12 mouse cellular contexts compared by ENCODE assay signal in genomic region chr7:112917613-112918278, GRCm38 (mm10). TPM values are rescaled to one million over a fixed set of nuclear protein-coding genes. Genes with fewer than 3 reads are reported as not detected.
DNase-seq lines count a peak whose midpoint lies in the region; ATAC-seq and TF ChIP-seq lines count a peak whose summit lies in the region.
"Had no signal": no experiment of that assay in that cellular context is flagged by ENCODE, and none has a peak within 500 bp of the region (broad histone marks: within the 10 kb centered on the region; RNA-seq: fewer than 3 reads in every experiment).

No protein-coding gene starts in this region.

- no peak overlapping the region for H3K9ac ChIP-seq in lung, postnatal 0 days (replicated peaks; ENCODE audit: low read depth)
- H3K9ac ChIP-seq in embryonic facial prominence, embryonic 13.5 days: no peak overlapping the region
- no peak overlapping the region for H3K9ac ChIP-seq in stomach, embryonic 16.5 days (ENCODE audit: low read length)
- no peak overlapping the region; the same call in 1 of the 2 replicates for H3K9ac ChIP-seq in forebrain, embryonic 12.5 days
- H3K9ac ChIP-seq: liver, embryonic 15.5 days had no signal

- TF ChIP-seq EP300 in lung, postnatal 0 days (IDR thresholded peaks at IDR 0.05): no peak

- H3K36me3 ChIP-seq in lung, postnatal 0 days (ENCODE audit: insufficient read depth, low read length): no peaks in the 10 kb centered on the region
- no peaks in the 10 kb centered on the region for H3K36me3 ChIP-seq in embryonic facial prominence, embryonic 13.5 days
- no peaks in the 10 kb centered on the region for H3K36me3 ChIP-seq in stomach, embryonic 16.5 days (ENCODE audit: control insufficient read depth, insufficient read depth, low read length)
- no peaks in the 10 kb centered on the region for H3K36me3 ChIP-seq in forebrain, embryonic 12.5 days (replicated peaks)
- H3K36me3 ChIP-seq: liver, embryonic 15.5 days had no signal

- no peak overlapping the region for H3K4me2 ChIP-seq in lung, postnatal 0 days (replicated peaks; ENCODE audit: low read depth, low read length)
- 0 out of 2 replicates have a peak overlapping the region, but pooled peaks have one; percentile 37 for H3K4me2 ChIP-seq in embryonic facial prominence, embryonic 13.5 days
- H3K4me2 ChIP-seq in stomach, embryonic 16.5 days (ENCODE audit: low read depth, low read length): peak overlapping the region; percentile 7; the same call in 1 of the 2 replicates
- no peak overlapping the region for H3K4me2 ChIP-seq in forebrain, embryonic 12.5 days
- H3K4me2 ChIP-seq: liver, embryonic 15.5 days had no signal

- ATAC-seq in lung, postnatal 0 days: no peak
- ATAC-seq in embryonic facial prominence, embryonic 13.5 days (ENCODE audit: insufficient number of reproducible peaks, insufficient read depth, low FRiP score, low TSS enrichment, low read depth): no peak
- ATAC-seq in stomach, embryonic 16.5 days (ENCODE audit: insufficient read depth, low FRiP score): no peak
- ATAC-seq in forebrain, embryonic 12.5 days (ENCODE audit: low FRiP score): no peak

- no peak overlapping the region for H3K4me3 ChIP-seq in lung, postnatal 0 days (ENCODE audit: low read depth, low read length)
- no peak overlapping the region for H3K4me3 ChIP-seq in embryonic facial prominence, embryonic 13.5 days
- no peak overlapping the region for H3K4me3 ChIP-seq in stomach, embryonic 16.5 days (replicated peaks; ENCODE audit: low read length)
- no peak overlapping the region for H3K4me3 ChIP-seq in forebrain, embryonic 12.5 days (replicated peaks)
- H3K4me3 ChIP-seq: erythroblast, embryonic 14.5 days; liver, embryonic 15.5 days had no signal

- TF ChIP-seq CTCF in lung, postnatal 0 days (IDR thresholded peaks at IDR 0.05): no peak

- no peak overlapping the region for H3K27ac ChIP-seq in lung, postnatal 0 days (ENCODE audit: low read length)
- no peak overlapping the region for H3K27ac ChIP-seq in embryonic facial prominence, embryonic 13.5 days
- no peak overlapping the region for H3K27ac ChIP-seq in stomach, embryonic 16.5 days (ENCODE audit: low read length)
- no peak overlapping the region for H3K27ac ChIP-seq in forebrain, embryonic 12.5 days
- H3K27ac ChIP-seq: liver, embryonic 15.5 days had no signal

- H3K9me3 ChIP-seq in lung, postnatal 0 days (ENCODE audit: low read length): no peaks in the 10 kb centered on the region
- no peaks in the 10 kb centered on the region for H3K9me3 ChIP-seq in embryonic facial prominence, embryonic 13.5 days
- H3K9me3 ChIP-seq in stomach, embryonic 16.5 days (replicated peaks; ENCODE audit: control insufficient read depth, low read length): no peaks in the 10 kb centered on the region
- H3K9me3 ChIP-seq in forebrain, embryonic 12.5 days: no peaks in the 10 kb centered on the region
- H3K9me3 ChIP-seq: liver, embryonic 15.5 days had no signal

- H3K27me3 ChIP-seq in lung, postnatal 0 days (replicated peaks; ENCODE audit: insufficient read depth, low read length): no peaks in the 10 kb centered on the region
- no peaks in the 10 kb centered on the region for H3K27me3 ChIP-seq in embryonic facial prominence, embryonic 13.5 days
- no peaks in the 10 kb centered on the region for H3K27me3 ChIP-seq in stomach, embryonic 16.5 days (ENCODE audit: control insufficient read depth, insufficient read depth, low read length)
- H3K27me3 ChIP-seq in forebrain, embryonic 12.5 days: 0 out of 2 replicates have a peak, but pooled peaks cover 2% of the 10 kb centered on the region
- H3K27me3 ChIP-seq: liver, embryonic 15.5 days had no signal

- WGBS in lung, postnatal 0 days: 59% methylated on average over 10 of the region's 10 CpGs
- 37% methylated on average over 10 of the region's 10 CpGs for WGBS in embryonic facial prominence, embryonic 13.5 days
- WGBS in stomach, embryonic 16.5 days: 38% methylated on average over 10 of the region's 10 CpGs
- WGBS in forebrain, embryonic 12.5 days: 69% methylated on average over 10 of the region's 10 CpGs

- peak; percentile 10 for DNase-seq in heart, adult 8-10 months (ENCODE audit: low spot score)
- DNase-seq in heart, postnatal 14 days: no peak
- DNase-seq in lung, postnatal 0 days (ENCODE audit: low spot score): peak; percentile 26
- no peak for DNase-seq in lung, postnatal 10 days
- DNase-seq in cerebellum, postnatal 36 days: no peak
- DNase-seq: right cerebral cortex, postnatal 14 days; thymus, postnatal 36 days had no signal

- intact Hi-C loops in heart, postnatal 14 days (cut with DNase I): loop anchor here (5.0 kb wide), 1 partner anchor 335 kb away; no protein-coding TSS in a partner anchor

- peaks cover 2% of the 10 kb centered on the region; the same call in 1 of the 2 replicates for H3K4me1 ChIP-seq in lung, postnatal 0 days (ENCODE audit: insufficient read depth, low read depth, low read length)
- H3K4me1 ChIP-seq in embryonic facial prominence, embryonic 13.5 days: peaks cover 17% of the 10 kb centered on the region
- H3K4me1 ChIP-seq in stomach, embryonic 16.5 days (ENCODE audit: control insufficient read depth, insufficient read depth, low read length): peaks cover 8% of the 10 kb centered on the region
- peaks cover 33% of the 10 kb centered on the region for H3K4me1 ChIP-seq in forebrain, embryonic 12.5 days
- H3K4me1 ChIP-seq: liver, embryonic 15.5 days had no signal

RNA-seq across cellular contexts. Expression of gene Rassf10, which starts 36.0 kb away (rescaled TPM):
- 1 to 10 TPM in 3 of 4 experiments, under 1 TPM in 1; 0.98 to 1.8 (median 1.4) TPM for total RNA-seq in heart, adult 8-10 months (2022)
- 1 to 10 TPM; 1.3 to 1.8 TPM for total RNA-seq in heart, postnatal 14 days (2021)
- polyA plus RNA-seq in lung, postnatal 0 days (2015; fragmentation: Nextera tagmentation; extraction: Ambion mirVana): 2.6 and 3.0 TPM in 2 replicates
- polyA plus RNA-seq in embryonic facial prominence, embryonic 13.5 days (2015; fragmentation: Nextera tagmentation; extraction: Ambion mirVana): 2.4 and 3.8 TPM in 2 replicates
- 5.3 and 6.3 TPM in 2 replicates for polyA plus RNA-seq in stomach, embryonic 16.5 days (2015; fragmentation: Nextera tagmentation; extraction: Ambion mirVana)
- polyA plus RNA-seq in forebrain, embryonic 12.5 days (2016; fragmentation: Nextera tagmentation; extraction: Ambion mirVana): 1.3 and 1.6 TPM in 2 replicates
- polyA plus RNA-seq: erythroblast, embryonic 14.5 days had no signal

Comparison
In these comparisons a context has a peak if more than half of its experiments do, and no peak if none do; other contexts are left out.
1. DNase-seq: peak in heart, adult 8-10 months (single experiment) and lung, postnatal 0 days (single experiment); none in heart, postnatal 14 days (0 of 2), lung, postnatal 10 days (single experiment) and cerebellum, postnatal 36 days (0 of 2).
2. H3K4me2 ChIP-seq: peak in embryonic facial prominence, embryonic 13.5 days (single experiment) and stomach, embryonic 16.5 days (single experiment); none in lung, postnatal 0 days (single experiment) and forebrain, embryonic 12.5 days (single experiment).